Mouse (Mus musculus) erythroblast, embryonic 14.5 days (primary cell): ENCODE results near the gene Scd3. TPM values are rescaled to one million over a fixed set of nuclear protein-coding genes. Genes with fewer than 3 reads are reported as not detected.

Experiments used
- H3K27me3 ChIP-seq: 2 replicates; pipeline ENCODE4 v1.6.1; 2012; ENCODE audit warnings: inconsistent platforms; ENCODE audit not compliant: control insufficient read depth
- H3K36me3 ChIP-seq: 2 replicates; pipeline ENCODE4 v1.6.1; 2012; ENCODE audit warnings: mild to moderate bottlenecking, inconsistent platforms; ENCODE audit not compliant: control insufficient read depth
- H3K4me1 ChIP-seq: 2 replicates; pipeline ENCODE4 v1.6.1; 2012; ENCODE audit warnings: inconsistent platforms; ENCODE audit not compliant: control insufficient read depth
- H3K4me3 ChIP-seq: replicated peaks from 2 replicates; pipeline ENCODE3; 2012; ENCODE audit warnings: moderate library complexity, mild to moderate bottlenecking, inconsistent platforms
- H3K9me3 ChIP-seq: 2 replicates; pipeline ENCODE4 v1.6.1; 2012; ENCODE audit warnings: low read length, inconsistent platforms, mixed read lengths; ENCODE audit not compliant: control insufficient read depth
- GATA1 ChIP-seq: IDR thresholded peaks from 2 replicates; pipeline ENCODE4 v1.6.1; 2012; ENCODE audit warnings: low read length, inconsistent platforms, mixed read lengths
- TAL1 ChIP-seq: IDR thresholded peaks from 3 replicates; pipeline ENCODE4 v1.6.1; 2012; ENCODE audit warnings: low read length, inconsistent platforms, mixed read lengths
- polyA plus RNA-seq: library from polyadenylated mRNA; stranded (reverse); fragments of >175 nt; gene quantifications from 2 replicates; pipeline ENCODE4 v1.2.3, GENCODE M21; 2012

Scd3 gene
- polyA plus RNA-seq, 1 experiment, result not detected

DNA sequence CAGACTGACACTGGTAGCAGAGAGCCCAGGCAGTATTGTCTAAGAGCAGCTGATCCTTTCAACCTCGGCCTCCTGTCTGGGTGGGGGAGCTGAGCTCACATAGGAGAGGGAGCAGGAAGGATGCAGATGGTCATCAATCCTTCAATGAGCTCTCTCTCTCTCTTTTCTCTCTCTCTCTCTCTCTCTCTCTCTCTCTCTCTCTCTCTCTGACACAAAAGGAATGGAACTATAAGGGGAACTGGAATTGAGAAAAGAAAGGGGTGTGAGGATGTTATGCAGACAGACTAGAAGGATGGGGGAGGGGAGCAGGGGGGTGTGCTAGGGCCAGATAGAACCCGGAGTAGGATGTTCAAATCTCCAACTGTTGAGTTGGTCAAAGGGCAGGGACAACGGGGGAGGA is 10.7 kb upstream of the Scd3 start, which contains the start of gene Pkd2l1:
Pkd2l1 (minus strand) TSS at position 101 of the 400 bp plus-strand sequence.
- Histone ChIP-seq H3K27me3 (peaks cover 3% of the 10 kb centered on the region; the same call in 1 of the 2 replicates), H3K9me3 (no peaks in the 10 kb centered on the region), H3K4me1 (peaks cover 2% of the 10 kb centered on the region), H3K4me3 (no peak within 1 kb of the TSS), H3K36me3 (no peaks in the 10 kb centered on the region)
- TF ChIP-seq GATA1 (no peak), TAL1 (no peak)

DNA sequence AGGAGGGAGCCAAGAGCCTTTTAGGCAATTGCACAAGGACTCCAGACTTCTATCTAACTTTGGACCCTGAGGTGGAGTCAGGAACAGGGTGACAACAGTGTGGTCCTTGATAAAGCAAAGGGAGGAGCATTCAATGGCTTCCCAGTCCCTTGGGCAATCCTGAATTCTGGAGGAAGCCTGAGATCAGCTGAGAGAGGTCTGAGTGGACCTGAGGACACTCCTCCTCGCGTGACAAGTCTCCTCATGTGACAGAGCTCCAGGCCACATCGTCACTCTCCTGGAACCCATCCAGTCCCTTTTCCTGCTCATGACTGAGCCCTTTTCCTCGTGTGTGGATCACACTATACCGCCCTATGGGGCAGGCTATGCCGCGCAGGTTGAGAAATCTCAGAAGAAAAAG is 9.2 kb upstream of the Scd3 start:
- Histone ChIP-seq H3K36me3 (no peaks in the 10 kb centered on the region), H3K4me3 (no peak overlapping the region), H3K4me1 (peaks cover 2% of the 10 kb centered on the region), H3K27me3 (peaks cover 3% of the 10 kb centered on the region; the same call in 1 of the 2 replicates), H3K9me3 (no peaks in the 10 kb centered on the region)
- TF ChIP-seq TAL1 (no peak), GATA1 (no peak)

DNA sequence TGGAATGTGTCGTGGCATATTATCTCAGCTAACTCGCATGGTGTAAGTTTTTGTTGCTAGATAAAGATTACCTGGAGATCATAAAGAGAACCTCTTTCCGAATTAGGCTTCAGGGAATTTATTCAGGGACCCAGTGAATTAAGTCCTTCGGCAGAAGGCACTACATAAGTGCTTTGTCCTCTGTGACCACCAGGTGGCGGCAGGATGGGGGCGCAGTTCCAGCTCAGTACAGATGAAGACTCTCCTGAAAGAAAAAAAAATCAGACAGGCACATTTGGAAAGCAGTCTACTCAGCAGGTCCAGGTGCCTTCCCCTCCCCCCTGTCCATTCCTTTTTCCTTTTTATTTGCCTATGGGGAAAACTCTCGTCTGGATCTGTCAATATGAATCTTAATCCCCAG is 7.9 kb upstream of the Scd3 start:
- H3K36me3 ChIP-seq, result no peaks in the 10 kb centered on the region
- H3K4me3 ChIP-seq, result no peak overlapping the region
- H3K27me3 ChIP-seq, result peaks cover 3% of the 10 kb centered on the region; the same call in 1 of the 2 replicates
- TF ChIP-seq GATA1 (no peak), TAL1 (no peak)
- H3K9me3 ChIP-seq, result no peaks in the 10 kb centered on the region
- H3K4me1 ChIP-seq, result peaks cover 2% of the 10 kb centered on the region

DNA sequence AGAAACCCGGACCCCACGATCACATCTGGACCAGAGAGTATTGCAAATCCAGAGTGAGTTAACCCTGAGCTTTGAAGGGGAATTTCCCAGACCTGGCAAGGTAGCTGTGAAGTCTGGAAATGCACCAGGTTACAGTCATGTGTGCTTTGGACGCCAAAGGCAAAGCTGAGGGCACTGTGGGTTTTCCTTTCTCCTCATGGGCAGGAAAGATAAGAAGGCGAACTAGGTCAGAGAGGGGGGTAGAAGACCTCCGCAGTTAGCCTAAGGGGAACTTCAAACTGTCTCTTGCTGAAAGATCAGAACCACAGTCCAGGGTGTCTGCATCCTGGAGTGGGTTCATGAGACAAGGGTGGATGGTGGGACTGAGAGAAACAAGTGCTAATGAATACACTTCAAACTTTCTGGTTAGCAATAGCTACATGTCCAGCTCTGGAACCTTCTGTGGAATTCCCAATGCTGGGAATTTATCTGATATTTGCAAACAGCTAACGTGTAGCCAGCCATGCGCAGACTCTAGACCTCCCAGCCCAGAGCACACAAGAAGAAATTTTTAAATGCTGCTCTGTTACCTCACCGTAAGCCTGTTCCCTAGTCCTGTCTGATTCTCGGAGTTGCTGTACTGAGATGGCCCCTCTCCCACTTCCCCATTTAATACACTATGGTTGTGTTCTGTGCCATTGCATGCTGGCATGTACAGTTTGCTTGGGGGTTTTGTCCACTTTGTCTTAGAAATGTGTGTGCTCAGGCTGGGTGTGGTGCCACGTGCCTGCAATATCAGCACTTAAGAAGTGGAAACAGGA is 5.8 kb upstream of the Scd3 start:
- Histone ChIP-seq H3K4me1 (peaks cover 2% of the 10 kb centered on the region), H3K9me3 (no peaks in the 10 kb centered on the region)

DNA sequence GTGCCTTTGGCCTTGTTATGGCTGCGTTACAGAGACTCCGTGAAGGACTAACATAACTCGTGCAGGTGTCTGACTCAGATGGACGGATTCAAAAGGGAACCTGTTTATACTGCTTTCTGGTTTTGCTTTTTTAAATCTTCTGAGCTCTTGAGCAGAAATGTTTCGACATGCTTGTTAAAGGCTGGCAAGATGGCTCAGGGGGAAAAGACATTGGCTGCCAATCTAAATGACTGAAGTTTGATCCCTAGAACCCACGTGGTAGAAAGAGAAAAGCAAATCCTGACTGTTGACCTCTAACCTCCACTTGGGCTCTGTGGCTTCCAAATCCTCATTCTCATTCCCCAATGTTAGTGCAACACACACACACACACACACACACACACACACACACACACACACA is 4.6 kb upstream of the Scd3 start:
- Histone ChIP-seq H3K36me3 (no peaks in the 10 kb centered on the region), H3K9me3 (no peaks in the 10 kb centered on the region), H3K4me1 (peaks cover 2% of the 10 kb centered on the region), H3K27me3 (no peaks in the 10 kb centered on the region), H3K4me3 (no peak overlapping the region)
- no peak for TF ChIP-seq GATA1
- no peak for TF ChIP-seq TAL1

More for the DNA sequence above, 5.8 kb upstream of the Scd3 start:
- H3K4me3 ChIP-seq, result no peak overlapping the region
- no peaks in the 10 kb centered on the region for H3K36me3 ChIP-seq
- TF ChIP-seq GATA1 (no peak), TAL1 (no peak)
- no peaks in the 10 kb centered on the region; the same call in 1 of the 2 replicates for H3K27me3 ChIP-seq

DNA sequence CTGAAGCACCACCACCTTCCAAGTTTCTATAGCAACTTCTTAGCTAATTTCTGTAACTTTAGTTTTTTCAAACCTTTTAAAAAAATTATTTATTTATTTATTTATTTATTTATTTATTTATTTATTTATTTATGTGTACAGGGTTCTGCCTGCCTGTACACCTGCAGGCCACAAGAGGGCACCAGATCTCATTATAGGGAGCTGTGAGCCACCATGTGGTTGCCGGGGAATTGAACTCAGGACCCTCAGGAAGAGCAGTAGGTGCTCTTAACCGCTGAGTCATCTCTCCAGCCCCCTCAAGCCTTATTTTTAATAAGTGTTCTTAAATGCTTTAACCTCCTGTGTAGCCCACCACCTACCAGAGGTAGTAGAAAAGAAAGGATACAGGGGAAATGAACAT is 4.1 kb upstream of the Scd3 start:
- TF ChIP-seq TAL1 (no peak), GATA1 (no peak)
- no peak overlapping the region for H3K4me3 ChIP-seq

DNA sequence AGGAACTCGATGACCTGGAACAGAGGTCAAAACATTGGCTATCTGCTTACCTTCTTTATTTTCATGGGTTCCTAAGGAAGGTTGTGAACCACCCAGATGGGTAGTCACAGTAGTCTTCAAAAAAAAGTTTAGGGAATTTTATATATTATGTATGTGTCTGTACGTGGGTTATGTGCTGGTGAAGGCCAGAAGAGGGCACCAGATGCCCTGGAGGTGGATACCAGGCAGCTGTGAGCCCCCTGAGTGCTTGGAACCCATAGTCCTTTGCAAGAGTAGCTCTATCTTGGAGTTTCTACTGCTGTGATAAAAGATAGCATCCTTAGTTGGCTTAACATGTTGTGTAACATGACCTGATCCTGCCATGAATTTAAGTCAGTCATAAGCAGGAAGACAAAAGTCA is 4.0 kb downstream of the Scd3 start:
- H3K27me3 ChIP-seq, result peaks cover 10% of the 10 kb centered on the region
- no peaks in the 10 kb centered on the region for H3K4me1 ChIP-seq
- no peaks in the 10 kb centered on the region for H3K9me3 ChIP-seq
- H3K4me3 ChIP-seq, result no peak overlapping the region
- TF ChIP-seq GATA1, result no peak
- TF ChIP-seq TAL1, result no peak
- H3K36me3 ChIP-seq, result no peaks in the 10 kb centered on the region

More for the DNA sequence above, 4.1 kb upstream of the Scd3 start:
- peaks cover 2% of the 10 kb centered on the region for H3K4me1 ChIP-seq
- no peaks in the 10 kb centered on the region for H3K27me3 ChIP-seq
- H3K36me3 ChIP-seq, result no peaks in the 10 kb centered on the region
- H3K9me3 ChIP-seq, result no peaks in the 10 kb centered on the region

DNA sequence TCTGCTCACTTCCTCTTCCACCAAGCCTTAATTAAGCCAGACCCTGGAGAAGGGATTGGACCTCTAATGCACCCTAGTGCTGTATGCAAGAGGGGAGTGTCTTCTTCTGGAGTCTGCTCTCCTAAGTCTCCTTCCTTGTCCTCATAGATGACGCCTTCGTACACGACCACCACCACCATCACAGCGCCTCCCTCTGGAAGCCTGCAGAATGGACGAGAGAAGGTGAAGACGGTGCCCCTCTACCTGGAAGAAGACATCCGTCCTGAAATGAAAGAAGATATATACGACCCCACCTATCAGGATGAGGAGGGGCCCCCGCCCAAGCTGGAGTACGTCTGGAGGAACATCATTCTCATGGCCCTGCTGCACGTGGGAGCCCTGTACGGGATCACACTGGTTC is 12.2 kb downstream of the Scd3 start:
- no peaks in the 10 kb centered on the region for H3K4me1 ChIP-seq
- H3K9me3 ChIP-seq, result no peaks in the 10 kb centered on the region
- peaks cover 20% of the 10 kb centered on the region for H3K27me3 ChIP-seq
- no peaks in the 10 kb centered on the region for H3K36me3 ChIP-seq
- H3K4me3 ChIP-seq, result no peak overlapping the region
- TF ChIP-seq GATA1, result no peak
- TF ChIP-seq TAL1, result no peak

DNA sequence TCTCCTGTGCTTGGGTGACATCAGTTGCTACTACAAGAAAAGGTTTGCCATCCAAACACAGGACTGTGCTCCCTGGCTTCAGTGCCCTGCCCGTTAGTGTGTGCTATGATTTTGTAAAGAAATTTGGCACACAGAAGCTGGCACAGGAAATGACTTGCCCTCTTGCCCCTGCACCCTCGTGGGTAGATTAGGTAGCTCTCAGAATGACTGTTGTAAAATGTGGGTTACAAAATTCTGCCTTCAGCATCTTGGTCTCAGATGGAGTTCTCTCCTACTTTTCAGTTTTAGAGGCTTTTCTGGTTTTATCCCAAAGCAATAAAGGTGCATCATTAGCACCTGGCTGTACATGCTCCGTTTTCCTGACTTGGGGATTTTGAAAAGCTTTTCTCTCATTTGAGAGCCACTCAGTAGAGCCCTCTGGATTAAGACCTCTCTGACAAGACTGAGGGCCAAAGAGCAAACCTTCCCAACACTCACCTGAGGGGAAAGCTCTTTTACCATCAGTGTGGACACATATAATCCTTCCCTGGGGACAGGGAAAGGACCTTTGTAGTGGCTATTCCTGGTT is 15.0 kb downstream of the Scd3 start:
- Histone ChIP-seq H3K4me1 (no peaks in the 10 kb centered on the region), H3K36me3 (no peaks in the 10 kb centered on the region)
- TF ChIP-seq TAL1 (no peak), GATA1 (no peak)

DNA sequence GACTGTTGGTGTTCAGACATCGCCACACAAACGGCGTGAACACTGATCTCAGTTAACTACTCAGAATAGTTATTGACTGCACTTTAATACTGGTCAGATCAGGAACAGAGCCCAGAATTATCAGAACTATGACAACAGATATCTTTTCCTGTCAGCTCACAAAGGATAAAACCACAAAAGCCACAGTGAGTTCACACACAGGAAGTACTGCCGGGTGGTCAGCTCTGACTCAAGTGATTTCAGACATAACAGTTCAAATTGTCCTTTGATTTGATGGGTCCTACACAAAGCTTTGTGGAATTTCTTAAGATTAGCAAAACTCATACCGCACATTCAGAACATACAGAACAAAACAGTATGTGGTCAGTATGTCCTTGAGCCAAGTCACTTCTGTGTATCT is 22.7 kb downstream of the Scd3 start:
- TF ChIP-seq GATA1, result no peak
- no peak for TF ChIP-seq TAL1
- Histone ChIP-seq H3K36me3 (no peaks in the 10 kb centered on the region), H3K27me3 (peaks cover 36% of the 10 kb centered on the region)

More for the DNA sequence above, 15.0 kb downstream of the Scd3 start:
- Histone ChIP-seq H3K9me3 (no peaks in the 10 kb centered on the region), H3K4me3 (no peak overlapping the region), H3K27me3 (peaks cover 16% of the 10 kb centered on the region)

More for the DNA sequence above, 22.7 kb downstream of the Scd3 start:
- Histone ChIP-seq H3K4me3 (no peak overlapping the region), H3K4me1 (no peaks in the 10 kb centered on the region), H3K9me3 (no peaks in the 10 kb centered on the region)
